Mouse (Mus musculus) bone marrow macrophage, adult 2 months (primary cell): ENCODE results near the gene OR5BS1P. TPM values are rescaled to one million over a fixed set of nuclear protein-coding genes. Genes with fewer than 3 reads are reported as not detected.

Source experiments
- H3K27ac ChIP-seq: 2 replicates; pipeline ENCODE4 v1.5.1; 2012; ENCODE audit warnings: low read depth, low read length; ENCODE audit not compliant: insufficient read depth
- H3K4me1 ChIP-seq: 2 replicates; pipeline ENCODE4 v1.6.1; 2012; ENCODE audit warnings: low read length; ENCODE audit not compliant: control insufficient read depth, insufficient read depth
- H3K4me3 ChIP-seq: 2 replicates; pipeline ENCODE4 v1.5.1; 2012; ENCODE audit warnings: mild to moderate bottlenecking, low read length, moderate library complexity; ENCODE audit not compliant: insufficient read depth
- CTCF ChIP-seq: IDR thresholded peaks from 2 replicates; pipeline ENCODE4 v1.5.1; 2012; ENCODE audit warnings: low read depth, mild to moderate bottlenecking, low read length, moderate library complexity
- POLR2A ChIP-seq: IDR thresholded peaks from 2 replicates; pipeline ENCODE4 v1.6.1; 2012; ENCODE audit warnings: mild to moderate bottlenecking, low read depth, low read length, borderline replicate concordance
- polyA plus RNA-seq: library from polyadenylated mRNA; stranded (reverse); fragments of >200 nt; gene quantifications from 2 replicates; pipeline ENCODE4 v1.2.4, GENCODE M21; 2012; ENCODE audit not compliant: missing spikeins, insufficient read depth, insufficient read length

Gene OR5BS1P
- polyA plus RNA-seq, 1 experiment, result not detected

DNA sequence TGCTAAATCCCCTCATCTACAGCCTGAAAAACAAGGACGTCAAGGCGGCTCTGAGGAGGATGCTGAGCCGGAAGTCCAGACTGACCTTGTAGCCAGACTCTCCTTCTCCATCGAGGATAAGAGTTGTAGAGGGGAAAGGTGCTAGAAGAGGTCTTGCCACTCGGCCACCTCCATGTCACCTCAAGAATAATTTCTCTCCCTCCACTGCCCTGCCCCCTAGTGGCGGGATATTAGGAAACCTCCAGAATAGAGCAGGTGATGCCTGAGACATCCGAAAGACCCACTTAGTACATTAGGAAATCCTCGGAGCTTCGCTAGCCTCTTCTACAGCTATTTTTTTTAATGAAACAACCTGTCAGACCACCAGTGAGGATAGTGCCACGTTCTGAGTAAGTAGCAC lies 5.7 kb downstream of the OR5BS1P start:
- H3K4me3 ChIP-seq, result no peak overlapping the region
- TF ChIP-seq CTCF (peak; percentile 40; the same call in 1 of the 2 replicates), POLR2A (no peak)
- H3K4me1 ChIP-seq, result no peaks in the 10 kb centered on the region
- H3K27ac ChIP-seq, result no peak overlapping the region

DNA sequence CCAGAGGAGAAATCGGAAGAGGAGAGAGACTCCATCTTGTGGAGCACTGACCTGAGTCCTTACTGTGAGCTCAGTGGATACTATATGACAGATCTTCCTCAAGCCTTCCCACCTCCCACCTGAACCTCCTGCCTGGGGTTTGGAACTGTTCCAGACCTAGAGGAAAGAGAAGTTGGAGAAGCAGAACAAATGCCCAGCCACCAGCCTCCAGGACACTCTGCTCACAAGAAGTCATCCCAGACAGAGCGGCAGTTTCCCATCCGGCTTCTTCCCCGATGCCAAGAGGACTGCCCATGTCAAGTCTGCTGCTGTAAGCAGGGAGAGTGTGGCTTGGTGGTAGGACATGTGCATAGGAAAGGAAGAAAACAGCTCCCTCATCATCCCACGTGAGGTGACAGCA lies 6.6 kb downstream of the OR5BS1P start:
- H3K4me1 ChIP-seq, result no peaks in the 10 kb centered on the region
- H3K27ac ChIP-seq, result no peak overlapping the region
- TF ChIP-seq POLR2A, result no peak
- TF ChIP-seq CTCF, result no peak
- H3K4me3 ChIP-seq, result no peak overlapping the region

GRCm38 (mm10) chr15:98479568-98480102 lies 9.9 kb downstream of the OR5BS1P start:
- H3K27ac ChIP-seq, result no peak overlapping the region
- no peak overlapping the region for H3K4me3 ChIP-seq
- TF ChIP-seq POLR2A (no peak), CTCF (no peak)
- peaks cover 11% of the 10 kb centered on the region for H3K4me1 ChIP-seq

DNA sequence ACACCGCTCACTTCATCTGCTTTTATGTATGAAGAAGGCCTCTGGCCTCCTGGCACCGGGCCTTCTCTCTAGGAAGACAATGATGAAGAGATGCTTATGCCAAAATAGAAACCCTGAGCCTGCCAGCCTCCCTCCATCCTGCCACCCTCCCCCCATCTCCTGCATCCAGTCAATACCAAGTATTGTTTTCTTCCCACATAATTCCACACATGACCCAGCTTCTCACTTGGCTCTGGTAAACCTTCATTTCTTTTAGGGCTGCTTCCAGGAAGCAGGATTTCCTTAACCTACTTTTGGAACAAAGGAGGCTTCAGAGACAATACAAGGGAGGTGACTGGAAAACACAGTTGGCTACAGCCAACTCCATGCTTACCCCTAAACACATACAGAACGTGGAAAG lies 13.0 kb downstream of the OR5BS1P start, which contains the start of gene Lalba:
Gene Lalba (minus strand): TSS at position 21 of the 400 bp plus-strand sequence.
- Histone ChIP-seq H3K4me3 (no peak within 1 kb of the TSS), H3K4me1 (peaks cover 14% of the 10 kb centered on the region), H3K27ac (peak within 1 kb of the TSS; percentile 94)
- no peak for TF ChIP-seq POLR2A
- TF ChIP-seq CTCF, result no peak

GRCm38 (mm10) chr15:98483907-98484886 lies 14.5 kb downstream of the OR5BS1P start:
- Histone ChIP-seq H3K4me1 (peaks cover 14% of the 10 kb centered on the region), H3K27ac (peak overlapping the region; percentile 94), H3K4me3 (peak overlapping the region; percentile 5; the same call in 1 of the 2 replicates)
- TF ChIP-seq CTCF (no peak), POLR2A (no peak)

- no peak overlapping the region for H3K4me3 ChIP-seq
- H3K4me1 ChIP-seq, result peaks cover 14% of the 10 kb centered on the region
- TF ChIP-seq POLR2A, result no peak
- TF ChIP-seq CTCF, result no peak
- H3K27ac ChIP-seq, result no peak overlapping the region
Measured at GRCm38 (mm10) chr15:98486433-98487021, 16.8 kb downstream of the OR5BS1P start.

- no peak overlapping the region for H3K27ac ChIP-seq
- H3K4me3 ChIP-seq, result no peak overlapping the region
- TF ChIP-seq POLR2A (no peak), CTCF (no peak)
- no peaks in the 10 kb centered on the region for H3K4me1 ChIP-seq
Measured at GRCm38 (mm10) chr15:98491332-98491731, 21.6 kb downstream of the OR5BS1P start.

- TF ChIP-seq CTCF, result no peak
- no peak for TF ChIP-seq POLR2A
- Histone ChIP-seq H3K27ac (no peak within 1 kb of the TSS), H3K4me1 (no peaks in the 10 kb centered on the region), H3K4me3 (no peak within 1 kb of the TSS)
Measured at GRCm38 (mm10) chr15:98492102-98492501, 22.4 kb downstream of the OR5BS1P start, which contains the start of gene Olfr279. TSS of gene Olfr279 (plus strand) at chr15:98492402.

DNA sequence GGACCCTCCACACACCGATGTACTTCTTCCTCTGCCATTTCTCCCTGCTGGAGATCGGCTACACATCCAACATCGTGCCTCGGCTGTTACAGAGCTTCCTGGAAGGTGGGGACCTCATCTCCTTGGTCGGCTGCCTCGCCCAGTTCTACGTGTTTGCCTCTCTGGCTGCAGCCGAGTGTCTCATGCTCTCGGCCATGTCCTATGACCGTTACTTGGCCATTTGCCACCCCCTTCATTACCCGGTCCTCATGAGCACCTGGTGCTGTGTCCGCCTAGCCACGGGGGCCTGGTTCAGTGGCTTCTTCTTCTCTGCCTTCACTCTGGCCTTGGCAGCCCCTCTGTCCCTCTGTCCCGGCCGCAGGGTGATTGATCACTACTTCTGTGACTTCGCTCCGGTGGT lies 27.9 kb downstream of the OR5BS1P start:
- Histone ChIP-seq H3K4me3 (no peak overlapping the region), H3K4me1 (no peaks in the 10 kb centered on the region), H3K27ac (no peak overlapping the region)
- TF ChIP-seq POLR2A (no peak), CTCF (no peak)
